ENCODE assay signal across 10 mouse cellular contexts in genomic region chr8:108696631-108697410, GRCm38 (mm10).
DNase-seq lines count a peak whose midpoint lies in the region; ATAC-seq and TF ChIP-seq lines count a peak whose summit lies in the region.
"Had no signal": no experiment of that assay in that cellular context is flagged by ENCODE, and none has a peak within 500 bp of the region (broad histone marks: within the 10 kb centered on the region; RNA-seq: fewer than 3 reads in every experiment).

No protein-coding gene starts in this region.

- no peak for TF ChIP-seq CTCF in forebrain, postnatal 0 days (IDR thresholded peaks at IDR 0.05; ENCODE audit: low read depth)
- TF ChIP-seq CTCF in stomach, postnatal 0 days (IDR thresholded peaks at IDR 0.05; ENCODE audit: low read depth): no peak

- H3K4me1 ChIP-seq in forebrain, postnatal 0 days (ENCODE audit: insufficient read depth): peaks cover 4% of the 10 kb centered on the region; the same call in 1 of the 2 replicates
- H3K4me1 ChIP-seq in liver, embryonic 12.5 days: peaks cover 28% of the 10 kb centered on the region; the same call in 1 of the 2 replicates
- peaks cover 7% of the 10 kb centered on the region for H3K4me1 ChIP-seq in stomach, postnatal 0 days (replicated peaks; ENCODE audit: control insufficient read depth, insufficient read depth)

- 0 out of 2 replicates have a peak overlapping the region, but pooled peaks have one; percentile 0 for H3K4me3 ChIP-seq in forebrain, postnatal 0 days (ENCODE audit: low read depth, low read length)
- no peak overlapping the region for H3K4me3 ChIP-seq in liver, embryonic 12.5 days
- H3K4me3 ChIP-seq in stomach, postnatal 0 days (ENCODE audit: low read depth, low read length): peak overlapping the region; percentile 37; the same call in 1 of the 2 replicates
- H3K4me3 ChIP-seq: left cerebral cortex, adult 2 months had no signal

- H3K9ac ChIP-seq in forebrain, postnatal 0 days: no peak overlapping the region
- no peak overlapping the region for H3K9ac ChIP-seq in liver, embryonic 12.5 days
- H3K9ac ChIP-seq in stomach, postnatal 0 days (ENCODE audit: low read length): no peak overlapping the region

- peaks cover 65% of the 10 kb centered on the region for H3K27me3 ChIP-seq in forebrain, postnatal 0 days (ENCODE audit: insufficient read depth, low read length)
- H3K27me3 ChIP-seq in liver, embryonic 12.5 days (replicated peaks): peaks cover 90% of the 10 kb centered on the region
- peaks cover 8% of the 10 kb centered on the region for H3K27me3 ChIP-seq in stomach, postnatal 0 days (ENCODE audit: control insufficient read depth, insufficient read depth, low read length)

- no peak overlapping the region for H3K27ac ChIP-seq in forebrain, postnatal 0 days (ENCODE audit: low read depth, low read length)
- H3K27ac ChIP-seq in liver, embryonic 12.5 days: no peak overlapping the region
- H3K27ac ChIP-seq in stomach, postnatal 0 days (replicated peaks): no peak overlapping the region
- H3K27ac ChIP-seq: left cerebral cortex, adult 2 months had no signal

- H3K9me3 ChIP-seq in forebrain, postnatal 0 days (ENCODE audit: low read length): no peaks in the 10 kb centered on the region
- H3K9me3 ChIP-seq in liver, embryonic 12.5 days (replicated peaks): no peaks in the 10 kb centered on the region
- no peaks in the 10 kb centered on the region for H3K9me3 ChIP-seq in stomach, postnatal 0 days (ENCODE audit: control insufficient read depth, low read length)

- TF ChIP-seq EP300 in stomach, postnatal 0 days (optimal IDR thresholded peaks at IDR 0.05): no peak

- H3K4me2 ChIP-seq in forebrain, postnatal 0 days (ENCODE audit: low read depth): peak overlapping the region; percentile 30; the same call in 1 of the 2 replicates
- peak overlapping the region; percentile 54 for H3K4me2 ChIP-seq in liver, embryonic 12.5 days
- peak overlapping the region; percentile 58 for H3K4me2 ChIP-seq in stomach, postnatal 0 days (replicated peaks; ENCODE audit: low read depth)

- no peak for ATAC-seq in forebrain, postnatal 0 days
- ATAC-seq in liver, embryonic 12.5 days: no peak
- ATAC-seq in stomach, postnatal 0 days (ENCODE audit: low FRiP score, low TSS enrichment): no peak

- DNase-seq in retina, postnatal 1 day: peak; percentile 19
- DNase-seq in retina, embryonic 14.5 days (ENCODE audit: low spot score): no peak
- peak; percentile 50 for DNase-seq in forebrain, postnatal 0 days
- DNase-seq in stomach, postnatal 0 days (ENCODE audit: low spot score): no peak
- DNase-seq in yolk sac, embryonic 10.5 days (ENCODE audit: low spot score): no peak
- no peak for DNase-seq in ovary, postnatal 36 days (ENCODE audit: low spot score)
- no peak for DNase-seq in ovary, postnatal 14 days (ENCODE audit: low spot score)
- DNase-seq: right cerebral cortex, postnatal 14 days had no signal

- 3% methylated on average over 27 of the region's 27 CpGs for WGBS in forebrain, postnatal 0 days
- 5% methylated on average over 27 of the region's 27 CpGs for WGBS in liver, embryonic 12.5 days (ENCODE audit: insufficient replicate concordance)
- WGBS in stomach, postnatal 0 days: 23% methylated on average over 27 of the region's 27 CpGs

- H3K36me3 ChIP-seq in forebrain, postnatal 0 days (ENCODE audit: insufficient read depth): no peaks in the 10 kb centered on the region
- H3K36me3 ChIP-seq in liver, embryonic 12.5 days: no peaks in the 10 kb centered on the region
- no peaks in the 10 kb centered on the region for H3K36me3 ChIP-seq in stomach, postnatal 0 days (ENCODE audit: control insufficient read depth, insufficient read depth, low read length)

Comparison
In these comparisons a context has a peak if more than half of its experiments do, and no peak if none do; other contexts are left out.
1. DNase-seq: peak in retina, postnatal 1 day (single experiment) and forebrain, postnatal 0 days (single experiment); none in retina, embryonic 14.5 days (single experiment), stomach, postnatal 0 days (single experiment), yolk sac, embryonic 10.5 days (single experiment), ovary, postnatal 36 days (single experiment) and ovary, postnatal 14 days (single experiment).
2. Peak in every context shown above with its lines, with median percentiles within 50 percentile points of each other: H3K4me2 ChIP-seq.